Comparison of ENCODE assay signal across 9 mouse cellular contexts in the genomic region with DNA sequence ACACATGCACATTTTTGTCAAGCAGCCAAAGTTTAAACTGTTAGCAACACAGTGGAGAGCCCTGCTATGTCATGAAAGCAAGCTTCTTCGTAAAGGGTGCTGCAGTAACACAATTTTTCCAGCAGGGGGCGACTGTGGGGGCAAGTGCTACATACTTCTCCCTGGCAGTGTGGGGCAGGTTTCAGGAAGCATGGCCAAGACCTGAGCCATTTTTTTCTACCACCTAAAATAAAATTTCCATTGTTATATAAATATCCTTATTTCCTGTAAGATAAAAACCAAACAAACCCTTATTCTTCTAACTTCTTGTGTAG.
DNase-seq lines count a peak whose midpoint lies in the region; ATAC-seq and TF ChIP-seq lines count a peak whose summit lies in the region.
"Had no signal": no experiment of that assay in that cellular context is flagged by ENCODE, and none has a peak within 500 bp of the region (broad histone marks: within the 10 kb centered on the region; RNA-seq: fewer than 3 reads in every experiment).

No protein-coding gene starts in this region.

- peak; percentile 47 for TF ChIP-seq CTCF in ES-Bruce4 (IDR thresholded peaks at IDR 0.05; ENCODE audit: low read depth, low read length)
- TF ChIP-seq CTCF in lung, embryonic 14.5 days (IDR thresholded peaks at IDR 0.05; ENCODE audit: low read depth): peak; percentile 80

- TF ChIP-seq EP300 in ES-Bruce4 (IDR thresholded peaks at IDR 0.05; ENCODE audit: insufficient read depth, low read depth, low read length): no peak

- no peak for ATAC-seq in heart, embryonic 11.5 days (replicated peaks; ENCODE audit: insufficient number of reproducible peaks, low FRiP score, low TSS enrichment)
- peak; percentile 68; the same call in 1 of the 2 replicates for ATAC-seq in lung, embryonic 14.5 days (ENCODE audit: insufficient read depth)
- ATAC-seq in monocyte, adult 5-6 weeks (replicated peaks; ENCODE audit: insufficient number of reproducible peaks, low FRiP score, low TSS enrichment, poor library complexity, severe bottlenecking): no peak

- WGBS in heart, embryonic 11.5 days (ENCODE audit: insufficient replicate concordance): 37% methylated on average over 2 of the region's 2 CpGs
- 24% methylated on average over 2 of the region's 2 CpGs for WGBS in lung, embryonic 14.5 days

- peak; percentile 50 for DNase-seq in heart, postnatal 4 days
- DNase-seq in c-Kit-negative CD71-positive TER-119-positive erythroid progenitor cells, embryonic 14.5 days (ENCODE audit: low read depth, low spot score): peak; percentile 3
- DNase-seq in lung, embryonic 14.5 days: peak; percentile 85
- DNase-seq in testis, postnatal 14 days (ENCODE audit: low spot score): peak; percentile 43
- DNase-seq in right cerebral cortex, adult 18-20 months: no peak

- no peak overlapping the region for H3K27ac ChIP-seq in heart, embryonic 11.5 days (ENCODE audit: low read depth, low read length)
- H3K27ac ChIP-seq in ES-Bruce4 (ENCODE audit: insufficient read depth, low read length): no peak overlapping the region
- H3K27ac ChIP-seq in lung, embryonic 14.5 days (ENCODE audit: low read depth): no peak overlapping the region
- H3K27ac ChIP-seq: limb, embryonic 13.5 days had no signal

- H3K4me1 ChIP-seq in heart, embryonic 11.5 days (ENCODE audit: control insufficient read depth, insufficient read depth, low read length): peaks cover 10% of the 10 kb centered on the region
- H3K4me1 ChIP-seq in ES-Bruce4 (ENCODE audit: control insufficient read depth, insufficient read depth, low read length): no peaks in the 10 kb centered on the region
- 0 out of 2 replicates have a peak, but pooled peaks cover 4% of the 10 kb centered on the region for H3K4me1 ChIP-seq in lung, embryonic 14.5 days (ENCODE audit: insufficient read depth)

- H3K4me2 ChIP-seq in heart, embryonic 11.5 days: no peak overlapping the region
- H3K4me2 ChIP-seq in lung, embryonic 14.5 days: no peak overlapping the region
- H3K4me2 ChIP-seq: limb, embryonic 13.5 days had no signal

- TF ChIP-seq POLR2A in ES-Bruce4 (IDR thresholded peaks at IDR 0.05; ENCODE audit: insufficient read depth, low read length): no peak

- H3K9ac ChIP-seq in heart, embryonic 11.5 days (ENCODE audit: low read depth, low read length): no peak overlapping the region
- H3K9ac ChIP-seq in ES-Bruce4 (ENCODE audit: low read depth, poor library complexity, severe bottlenecking): no peak overlapping the region
- no peak overlapping the region for H3K9ac ChIP-seq in lung, embryonic 14.5 days
- H3K9ac ChIP-seq: limb, embryonic 13.5 days had no signal

- H3K4me3 ChIP-seq in heart, embryonic 11.5 days (ENCODE audit: low read depth, low read length): no peak overlapping the region
- H3K4me3 ChIP-seq in ES-Bruce4 (ENCODE audit: low read depth, low read length): no peak overlapping the region
- H3K4me3 ChIP-seq in lung, embryonic 14.5 days (ENCODE audit: low read depth, low read length): no peak overlapping the region
- H3K4me3 ChIP-seq: limb, embryonic 13.5 days had no signal

- H3K9me3 ChIP-seq in heart, embryonic 11.5 days (replicated peaks; ENCODE audit: control insufficient read depth, low read length): no peaks in the 10 kb centered on the region
- H3K9me3 ChIP-seq in ES-Bruce4 (replicated peaks; ENCODE audit: control insufficient read depth, insufficient read depth, low read length, poor library complexity, severe bottlenecking): no peaks in the 10 kb centered on the region
- no peaks in the 10 kb centered on the region for H3K9me3 ChIP-seq in lung, embryonic 14.5 days (ENCODE audit: low read depth, low read length)
- H3K9me3 ChIP-seq: limb, embryonic 13.5 days had no signal

- H3K36me3 ChIP-seq in heart, embryonic 11.5 days (ENCODE audit: control insufficient read depth, insufficient read depth, low read length): no peaks in the 10 kb centered on the region
- no peaks in the 10 kb centered on the region for H3K36me3 ChIP-seq in ES-Bruce4 (ENCODE audit: control insufficient read depth, insufficient read depth, low read length, poor library complexity, severe bottlenecking)
- H3K36me3 ChIP-seq in lung, embryonic 14.5 days (ENCODE audit: insufficient read depth): no peaks in the 10 kb centered on the region

- no peaks in the 10 kb centered on the region for H3K27me3 ChIP-seq in heart, embryonic 11.5 days (ENCODE audit: control insufficient read depth, insufficient read depth, low read length)
- H3K27me3 ChIP-seq in ES-Bruce4 (ENCODE audit: control insufficient read depth, insufficient read depth, low read length, poor library complexity, severe bottlenecking): no peaks in the 10 kb centered on the region
- no peaks in the 10 kb centered on the region for H3K27me3 ChIP-seq in lung, embryonic 14.5 days (ENCODE audit: insufficient read depth, low read length)
- H3K27me3 ChIP-seq: limb, embryonic 13.5 days had no signal
